Mouse (Mus musculus): ENCODE data around the gene Fbxw4. TPM values are rescaled to one million over a fixed set of nuclear protein-coding genes. Genes with fewer than 3 reads are reported as not detected.

Fbxw4 gene
- polyA plus RNA-seq, 1 experiment: 47.7 TPM

- no peak for DNase-seq (ENCODE audit: low read depth)
- TF ChIP-seq POLR2A (IDR thresholded peaks at IDR 0.05; ENCODE audit: borderline replicate concordance, extremely low read depth, insufficient read depth, insufficient read length, poor library complexity, severe bottlenecking) (no peak), CTCF (IDR thresholded peaks at IDR 0.05; ENCODE audit: borderline replicate concordance, extremely low read depth, insufficient read depth, insufficient read length) (no peak)
These were observed 49.3 kb downstream of the Fbxw4 start for GRCm38 (mm10) chr19:45610823-45611222.

GRCm38 (mm10) chr19:45608648-45609339, 51.3 kb downstream of the Fbxw4 start:
- TF ChIP-seq POLR2A (IDR thresholded peaks at IDR 0.05; ENCODE audit: borderline replicate concordance, extremely low read depth, insufficient read depth, insufficient read length, poor library complexity, severe bottlenecking): no peak
- TF ChIP-seq CTCF (IDR thresholded peaks at IDR 0.05; ENCODE audit: borderline replicate concordance, extremely low read depth, insufficient read depth, insufficient read length): no peak
- no peak for DNase-seq (ENCODE audit: low read depth)

GRCm38 (mm10) chr19:45607479-45607878, 52.6 kb downstream of the Fbxw4 start:
- DNase-seq (ENCODE audit: low read depth): peak; percentile 89
- TF ChIP-seq CTCF (IDR thresholded peaks at IDR 0.05; ENCODE audit: borderline replicate concordance, extremely low read depth, insufficient read depth, insufficient read length) (no peak), POLR2A (IDR thresholded peaks at IDR 0.05; ENCODE audit: borderline replicate concordance, extremely low read depth, insufficient read depth, insufficient read length, poor library complexity, severe bottlenecking) (no peak)

- DNase-seq (ENCODE audit: low read depth): no peak
- no peak for TF ChIP-seq POLR2A (IDR thresholded peaks at IDR 0.05; ENCODE audit: borderline replicate concordance, extremely low read depth, insufficient read depth, insufficient read length, poor library complexity, severe bottlenecking)
- no peak for TF ChIP-seq CTCF (IDR thresholded peaks at IDR 0.05; ENCODE audit: borderline replicate concordance, extremely low read depth, insufficient read depth, insufficient read length)
These were observed 53.4 kb downstream of the Fbxw4 start for GRCm38 (mm10) chr19:45606701-45607100.

GRCm38 (mm10) chr19:45602606-45603005, 57.5 kb downstream of the Fbxw4 start:
- TF ChIP-seq POLR2A (IDR thresholded peaks at IDR 0.05; ENCODE audit: borderline replicate concordance, extremely low read depth, insufficient read depth, insufficient read length, poor library complexity, severe bottlenecking) (no peak), CTCF (IDR thresholded peaks at IDR 0.05; ENCODE audit: borderline replicate concordance, extremely low read depth, insufficient read depth, insufficient read length) (no peak)
- no peak for DNase-seq (ENCODE audit: low read depth)

- no peak for TF ChIP-seq CTCF (IDR thresholded peaks at IDR 0.05; ENCODE audit: borderline replicate concordance, extremely low read depth, insufficient read depth, insufficient read length)
- no peak for TF ChIP-seq POLR2A (IDR thresholded peaks at IDR 0.05; ENCODE audit: borderline replicate concordance, extremely low read depth, insufficient read depth, insufficient read length, poor library complexity, severe bottlenecking)
- no peak for DNase-seq (ENCODE audit: low read depth)
These were observed 63.0 kb downstream of the Fbxw4 start for GRCm38 (mm10) chr19:45597106-45597505.

- DNase-seq (ENCODE audit: low read depth): no peak
- no peak for TF ChIP-seq POLR2A (IDR thresholded peaks at IDR 0.05; ENCODE audit: borderline replicate concordance, extremely low read depth, insufficient read depth, insufficient read length, poor library complexity, severe bottlenecking)
- TF ChIP-seq CTCF (IDR thresholded peaks at IDR 0.05; ENCODE audit: borderline replicate concordance, extremely low read depth, insufficient read depth, insufficient read length): no peak
These were observed 63.7 kb downstream of the Fbxw4 start for GRCm38 (mm10) chr19:45596434-45596833.

GRCm38 (mm10) chr19:45596019-45596418, 64.1 kb downstream of the Fbxw4 start:
- TF ChIP-seq CTCF (IDR thresholded peaks at IDR 0.05; ENCODE audit: borderline replicate concordance, extremely low read depth, insufficient read depth, insufficient read length): no peak
- TF ChIP-seq POLR2A (IDR thresholded peaks at IDR 0.05; ENCODE audit: borderline replicate concordance, extremely low read depth, insufficient read depth, insufficient read length, poor library complexity, severe bottlenecking): no peak
- DNase-seq (ENCODE audit: low read depth): peak; percentile 93

- DNase-seq (ENCODE audit: low read depth): no peak
- TF ChIP-seq POLR2A (IDR thresholded peaks at IDR 0.05; ENCODE audit: borderline replicate concordance, extremely low read depth, insufficient read depth, insufficient read length, poor library complexity, severe bottlenecking) (no peak), CTCF (IDR thresholded peaks at IDR 0.05; ENCODE audit: borderline replicate concordance, extremely low read depth, insufficient read depth, insufficient read length) (no peak)
These were observed 64.6 kb downstream of the Fbxw4 start for GRCm38 (mm10) chr19:45595481-45595880.

- DNase-seq (ENCODE audit: low read depth): no peak
- TF ChIP-seq POLR2A (IDR thresholded peaks at IDR 0.05; ENCODE audit: borderline replicate concordance, extremely low read depth, insufficient read depth, insufficient read length, poor library complexity, severe bottlenecking): no peak
- no peak for TF ChIP-seq CTCF (IDR thresholded peaks at IDR 0.05; ENCODE audit: borderline replicate concordance, extremely low read depth, insufficient read depth, insufficient read length)
These were observed 66.0 kb downstream of the Fbxw4 start for GRCm38 (mm10) chr19:45594079-45594478.

GRCm38 (mm10) chr19:45592916-45593315, 67.2 kb downstream of the Fbxw4 start:
- no peak for DNase-seq (ENCODE audit: low read depth)

GRCm38 (mm10) chr19:45591704-45592103, 68.4 kb downstream of the Fbxw4 start:
- TF ChIP-seq CTCF (IDR thresholded peaks at IDR 0.05; ENCODE audit: borderline replicate concordance, extremely low read depth, insufficient read depth, insufficient read length): no peak
- DNase-seq (ENCODE audit: low read depth): no peak

More at GRCm38 (mm10) chr19:45592916-45593315, 67.2 kb downstream of the Fbxw4 start:
- TF ChIP-seq CTCF (IDR thresholded peaks at IDR 0.05; ENCODE audit: borderline replicate concordance, extremely low read depth, insufficient read depth, insufficient read length): no peak
- TF ChIP-seq POLR2A (IDR thresholded peaks at IDR 0.05; ENCODE audit: borderline replicate concordance, extremely low read depth, insufficient read depth, insufficient read length, poor library complexity, severe bottlenecking): no peak
